Mouse (Mus musculus) embryonic fibroblast, embryonic 13.5 days (primary cell): ENCODE results near the gene Rassf3.

Experiments used
- CTCF ChIP-seq: IDR thresholded peaks from 2 replicates; pipeline ENCODE4 v1.5.1; 2011; ENCODE audit warnings: mild to moderate bottlenecking, control low read depth, low read length, moderate library complexity, borderline replicate concordance; ENCODE audit not compliant: insufficient read depth
- POLR2A ChIP-seq: IDR thresholded peaks from 2 replicates; pipeline ENCODE4 v1.6.1; 2011; ENCODE audit warnings: low read depth, mild to moderate bottlenecking, control low read depth, low read length, moderate library complexity

- TF ChIP-seq CTCF, result no peak
- TF ChIP-seq POLR2A, result no peak
Measured at GRCm38 (mm10) chr10:121496616-121497015, 20.5 kb upstream of the Rassf3 start.
